14 mouse cellular contexts compared by ENCODE assay signal in the genomic region with DNA sequence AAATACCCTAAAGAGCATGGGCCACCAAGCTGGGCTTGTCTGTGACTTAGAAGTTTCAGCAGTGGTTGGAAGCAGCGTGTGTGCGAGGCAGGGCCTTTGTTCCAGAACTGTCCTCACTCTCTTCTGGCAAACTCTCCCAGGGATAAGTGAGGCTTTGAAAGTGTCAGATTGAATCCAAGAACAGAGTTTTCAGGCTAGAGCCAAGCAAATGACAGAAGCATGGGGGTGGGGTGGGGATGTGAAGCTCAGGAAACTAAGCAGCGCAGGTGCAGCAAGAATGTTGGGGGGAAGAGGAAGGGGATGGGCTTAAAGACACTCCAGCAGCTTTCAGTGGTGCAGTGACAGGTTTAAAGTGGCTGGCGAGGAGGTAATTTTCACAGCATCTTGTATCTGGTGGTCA.
"Had no signal": no experiment of that assay in that cellular context is flagged by ENCODE, and none has a peak within 500 bp of the region (broad histone marks: within the 10 kb centered on the region; RNA-seq: fewer than 3 reads in every experiment).

No protein-coding gene starts in this region.

- H3K4me2 ChIP-seq: limb, embryonic 13.5 days; stomach, embryonic 15.5 days had no signal

- H3K9ac ChIP-seq: limb, embryonic 13.5 days; liver, embryonic 14.5 days; stomach, embryonic 15.5 days had no signal

- H3K27ac ChIP-seq: kidney, postnatal 0 days; limb, embryonic 13.5 days; liver, embryonic 14.5 days; stomach, embryonic 15.5 days had no signal

- H3K4me3 ChIP-seq: limb, embryonic 13.5 days; stomach, embryonic 15.5 days had no signal

- H3K9me3 ChIP-seq: limb, embryonic 13.5 days; stomach, embryonic 15.5 days had no signal

- H3K4me1 ChIP-seq: limb, embryonic 13.5 days; stomach, embryonic 15.5 days had no signal

- ATAC-seq: lung, postnatal 0 days had no signal

- DNase-seq: kidney, adult 11 months; kidney, adult 9 months; kidney, postnatal 36 days; layer of hippocampus, adult 9-11 months; layer of hippocampus, postnatal 36 days; left cerebral cortex, postnatal 4 days; lung, adult 2 months; lung, postnatal 36 days; right cerebral cortex, postnatal 14 days had no signal

- H3K36me3 ChIP-seq: limb, embryonic 13.5 days; stomach, embryonic 15.5 days had no signal

- H3K27me3 ChIP-seq: limb, embryonic 13.5 days; stomach, embryonic 15.5 days had no signal
